Mouse (Mus musculus) MEL (cell line): ENCODE measurements at regions not wholly inside any gene's neighbourhood (a gene's known extent, or its start where the extent isn't known, plus 50 kb on each side); places are given as distances from the start of the nearest gene placed in this dataset.

Experiments
- DNase-seq: peaks from one replicate; pipeline ENCODE4 v3.0.0; 2011; ENCODE audit warnings: low read depth, low spot score
- H3K27ac ChIP-seq: 2 replicates; pipeline ENCODE4 v1.5.1; 2012; ENCODE audit warnings: low read depth, mild to moderate bottlenecking, control low read depth, low read length, moderate library complexity; ENCODE audit not compliant: control insufficient read depth
- H3K27me3 ChIP-seq, 2 experiments: fragments of 150-350 bp in 1 of 2; sonication (generic) in 1 of 2; 2 replicates each; pipeline ENCODE4 v1.6.1; 2012; ENCODE audit warnings: low read length in 2 of 2, mild to moderate bottlenecking in 2 of 2, improper control_type of control experiment in 1 of 2, moderate library complexity in 1 of 2; ENCODE audit not compliant: insufficient read depth in 2 of 2, control insufficient read depth in 1 of 2
- H3K36me3 ChIP-seq, 2 experiments: 2 replicates each; pipeline ENCODE4 v1.6.1; 2012 to 2014; ENCODE audit warnings: low read length in 2 of 2, improper control_type of control experiment in 1 of 2, inconsistent platforms in 1 of 2, mild to moderate bottlenecking in 1 of 2; ENCODE audit not compliant: insufficient read depth in 2 of 2, control insufficient read depth in 1 of 2
- H3K4me1 ChIP-seq, 2 experiments: fragments of 150-350 bp in 1 of 2; sonication (generic) in 1 of 2; 2 replicates each; pipeline ENCODE4 v1.6.1; 2012; ENCODE audit warnings: low read length in 2 of 2, improper control_type of control experiment in 1 of 2, mild to moderate bottlenecking in 1 of 2; ENCODE audit not compliant: insufficient read depth in 2 of 2, control insufficient read depth in 1 of 2
- H3K4me3 ChIP-seq, 2 experiments: fragments of 150-350 bp in 1 of 2; sonication (generic) in 1 of 2; 2 replicates each; pipeline ENCODE4 v1.5.1; 2012; ENCODE audit warnings: low read depth in 2 of 2, low read length in 2 of 2, mild to moderate bottlenecking in 2 of 2, moderate library complexity in 2 of 2, control low read depth in 1 of 2, improper control_type of control experiment in 1 of 2; ENCODE audit not compliant: control insufficient read depth in 1 of 2, insufficient read depth in 1 of 2
- H3K79me2 ChIP-seq: 2 replicates; pipeline ENCODE4 v1.6.1; 2012; ENCODE audit warnings: mild to moderate bottlenecking, low read length, moderate library complexity; ENCODE audit not compliant: control insufficient read depth, poor library complexity, insufficient read depth
- H3K9ac ChIP-seq: 2 replicates; pipeline ENCODE4 v1.6.1; 2012; ENCODE audit warnings: low read depth, mild to moderate bottlenecking, control low read depth, low read length, moderate library complexity; ENCODE audit not compliant: control insufficient read depth, poor library complexity, severe bottlenecking
- H3K9me3 ChIP-seq: fragments of 150-350 bp; sonication (generic); replicated peaks from 2 replicates; pipeline ENCODE4 v1.6.1; 2012; ENCODE audit warnings: mild to moderate bottlenecking, low read length, improper control_type of control experiment, moderate library complexity; ENCODE audit not compliant: insufficient read depth
- CHD1 ChIP-seq: IDR thresholded peaks from 2 replicates; pipeline ENCODE4 v1.6.1; 2012; ENCODE audit warnings: low read depth, mild to moderate bottlenecking, inconsistent platforms, low read length, improper control_type of control experiment
- CHD2 ChIP-seq: IDR thresholded peaks from 2 replicates; pipeline ENCODE4 v1.6.1; 2011; ENCODE audit warnings: low read length, improper control_type of control experiment
- CTCF ChIP-seq, 3 experiments: IDR thresholded peaks in 2 of 3; conservative IDR thresholded peaks in 1 of 3; 2 replicates each; pipeline ENCODE4 v1.5.1; 2011 to 2012; ENCODE audit warnings: low read length in 3 of 3, low read depth in 2 of 3, mild to moderate bottlenecking in 2 of 3, improper control_type of control experiment in 1 of 3, inconsistent platforms in 1 of 3, mixed read lengths in 1 of 3, moderate library complexity in 1 of 3; ENCODE audit not compliant: control insufficient read depth in 1 of 3, insufficient read depth in 1 of 3, poor library complexity in 1 of 3, severe bottlenecking in 1 of 3
- ELF1 ChIP-seq: IDR thresholded peaks from 2 replicates; pipeline ENCODE4 v1.6.1; 2014; ENCODE audit warnings: low read depth, mild to moderate bottlenecking, inconsistent platforms, low read length, improper control_type of control experiment, moderate library complexity
- EP300 ChIP-seq, 2 experiments: IDR thresholded peaks; 2 replicates each; pipeline ENCODE4 v1.6.1; 2011; ENCODE audit warnings: improper control_type of control experiment in 2 of 2, low read length in 2 of 2, low read depth in 1 of 2, mild to moderate bottlenecking in 1 of 2
- ETS1 ChIP-seq: IDR thresholded peaks from 2 replicates; pipeline ENCODE4 v1.6.1; 2012; ENCODE audit warnings: low read depth, mild to moderate bottlenecking, inconsistent platforms, low read length, improper control_type of control experiment, moderate library complexity
- GATA1 ChIP-seq: IDR thresholded peaks from 2 replicates; pipeline ENCODE4 v1.6.1; 2011; ENCODE audit warnings: low read depth, low read length, improper control_type of control experiment
- MXI1 ChIP-seq: IDR thresholded peaks from 2 replicates; pipeline ENCODE4 v1.6.1; 2011; ENCODE audit warnings: mild to moderate bottlenecking, low read depth, low read length, improper control_type of control experiment
- NELFE ChIP-seq: IDR thresholded peaks from 2 replicates; pipeline ENCODE4 v1.6.1; 2011; ENCODE audit warnings: low read depth, low read length, improper control_type of control experiment
- POLR2A ChIP-seq, 2 experiments: IDR thresholded peaks; 2 replicates each; pipeline ENCODE4 v1.6.1; 2011 to 2012; ENCODE audit warnings: low read length in 2 of 2, mild to moderate bottlenecking in 2 of 2, control low read depth in 1 of 2, improper control_type of control experiment in 1 of 2, low read depth in 1 of 2, moderate library complexity in 1 of 2; ENCODE audit not compliant: control insufficient read depth in 1 of 2, insufficient read depth in 1 of 2, poor library complexity in 1 of 2
- POLR2AphosphoS2 ChIP-seq: IDR thresholded peaks from 2 replicates; pipeline ENCODE4 v1.6.1; 2011; ENCODE audit warnings: low read length, improper control_type of control experiment
- POLR2AphosphoS5 ChIP-seq: IDR thresholded peaks from 2 replicates; pipeline ENCODE4 v1.6.1; 2012; ENCODE audit warnings: low read depth, borderline replicate concordance, mild to moderate bottlenecking, inconsistent platforms, low read length, moderate library complexity, mixed read lengths
- RCOR1 ChIP-seq: IDR thresholded peaks from 2 replicates; pipeline ENCODE4 v1.6.1; 2012; ENCODE audit warnings: low read depth, mild to moderate bottlenecking, inconsistent platforms, low read length, improper control_type of control experiment
- SIN3A ChIP-seq: IDR thresholded peaks from 2 replicates; pipeline ENCODE4 v1.6.1; 2012; ENCODE audit warnings: low read length, improper control_type of control experiment, inconsistent platforms
- SMC3 ChIP-seq: IDR thresholded peaks from 2 replicates; pipeline ENCODE4 v1.6.1; 2011; ENCODE audit warnings: low read depth, low read length, improper control_type of control experiment
- TAL1 ChIP-seq: IDR thresholded peaks from 2 replicates; pipeline ENCODE4 v1.6.1; 2012; ENCODE audit warnings: mild to moderate bottlenecking, inconsistent platforms, low read length, moderate library complexity, mixed read lengths
- TBP ChIP-seq: IDR thresholded peaks from 2 replicates; pipeline ENCODE4 v1.8.0; 2011; ENCODE audit warnings: low read depth, low read length, improper control_type of control experiment
- TCF12 ChIP-seq: IDR thresholded peaks from 2 replicates; pipeline ENCODE4 v1.6.1; 2014; ENCODE audit warnings: low read depth, mild to moderate bottlenecking, inconsistent platforms, low read length, improper control_type of control experiment, moderate library complexity
- UBTF ChIP-seq: IDR thresholded peaks from 2 replicates; pipeline ENCODE4 v1.6.1; 2012; ENCODE audit warnings: low read depth, mild to moderate bottlenecking, inconsistent platforms, low read length, improper control_type of control experiment, moderate library complexity, borderline replicate concordance; ENCODE audit not compliant: insufficient read depth
- USF2 ChIP-seq, 2 experiments: IDR thresholded peaks; 2 replicates each; pipeline ENCODE4 v1.6.1; 2011 to 2012; ENCODE audit warnings: improper control_type of control experiment in 2 of 2, low read length in 2 of 2, borderline replicate concordance in 1 of 2, inconsistent platforms in 1 of 2, low read depth in 1 of 2, mild to moderate bottlenecking in 1 of 2; ENCODE audit not compliant: insufficient read depth in 1 of 2
- ZC3H11A ChIP-seq: IDR thresholded peaks from 2 replicates; pipeline ENCODE4 v1.6.1; 2012; ENCODE audit warnings: low read depth, mild to moderate bottlenecking, inconsistent platforms, low read length, improper control_type of control experiment
- ZMIZ1 ChIP-seq: IDR thresholded peaks from 2 replicates; pipeline ENCODE4 v1.6.1; 2012; ENCODE audit warnings: low read depth, mild to moderate bottlenecking, inconsistent platforms, low read length, improper control_type of control experiment, moderate library complexity
- ZNF384 ChIP-seq: IDR thresholded peaks from 2 replicates; pipeline ENCODE4 v1.6.1; 2012; ENCODE audit warnings: low read depth, mild to moderate bottlenecking, inconsistent platforms, low read length, improper control_type of control experiment

DNA sequence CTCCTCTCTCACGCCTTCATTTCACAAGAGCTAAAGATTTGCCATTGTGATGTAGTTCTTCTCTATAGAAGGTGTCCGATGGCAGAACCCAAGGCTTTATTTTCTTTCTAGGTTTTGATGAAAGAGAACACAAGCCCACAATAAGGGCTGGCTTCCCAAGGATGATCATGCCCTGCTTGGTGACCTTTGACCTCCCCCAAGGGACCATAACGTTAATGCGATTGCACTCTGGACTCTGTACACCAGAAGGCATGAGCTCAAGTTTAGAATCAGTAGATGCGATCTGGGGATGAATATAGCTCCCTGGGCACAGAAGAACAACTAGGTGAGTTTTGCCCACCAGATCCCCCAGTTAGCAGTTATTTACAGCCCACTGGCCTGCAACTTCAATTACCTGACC is 150.7 kb downstream of the Nrip1 start:
- H3K9ac ChIP-seq = no peak overlapping the region
- no peak for DNase-seq
- H3K79me2 ChIP-seq = no peaks in the 10 kb centered on the region
- no peaks in the 10 kb centered on the region for H3K27me3 ChIP-seq
- no peak overlapping the region for H3K4me3 ChIP-seq
- H3K27ac ChIP-seq = no peak overlapping the region
- no peaks in the 10 kb centered on the region for H3K4me1 ChIP-seq
- H3K36me3 ChIP-seq = no peaks in the 10 kb centered on the region
- no peaks in the 10 kb centered on the region for H3K9me3 ChIP-seq
- TF ChIP-seq CHD2 = no peak
- TF ChIP-seq RCOR1 = no peak
- TF ChIP-seq CTCF (IDR thresholded peaks at IDR 0.05 in 2 of 3, conservative IDR thresholded peaks at IDR 0.05 in 1 of 3; ENCODE audit: control insufficient read depth in 1 of 3, insufficient read depth in 1 of 3, low read depth in 2 of 3, low read length in 3 of 3, poor library complexity in 1 of 3, severe bottlenecking in 1 of 3) = no peak
- TF ChIP-seq EP300 (IDR thresholded peaks at IDR 0.05; ENCODE audit: low read depth in 1 of 2, low read length in 2 of 2) = no peak
- TF ChIP-seq ZMIZ1 = no peak
- no peak for TF ChIP-seq ZC3H11A
- no peak for TF ChIP-seq POLR2A (IDR thresholded peaks at IDR 0.05; ENCODE audit: control insufficient read depth in 1 of 2, insufficient read depth in 1 of 2, low read depth in 1 of 2, low read length in 2 of 2, poor library complexity in 1 of 2)
- no peak for TF ChIP-seq CHD1
- TF ChIP-seq GATA1 = no peak
- no peak for TF ChIP-seq TBP
- no peak for TF ChIP-seq MXI1
- TF ChIP-seq USF2 (IDR thresholded peaks at IDR 0.05; ENCODE audit: borderline replicate concordance in 1 of 2, insufficient read depth in 1 of 2, low read depth in 1 of 2, low read length in 2 of 2) = no peak
- no peak for TF ChIP-seq TCF12

DNA sequence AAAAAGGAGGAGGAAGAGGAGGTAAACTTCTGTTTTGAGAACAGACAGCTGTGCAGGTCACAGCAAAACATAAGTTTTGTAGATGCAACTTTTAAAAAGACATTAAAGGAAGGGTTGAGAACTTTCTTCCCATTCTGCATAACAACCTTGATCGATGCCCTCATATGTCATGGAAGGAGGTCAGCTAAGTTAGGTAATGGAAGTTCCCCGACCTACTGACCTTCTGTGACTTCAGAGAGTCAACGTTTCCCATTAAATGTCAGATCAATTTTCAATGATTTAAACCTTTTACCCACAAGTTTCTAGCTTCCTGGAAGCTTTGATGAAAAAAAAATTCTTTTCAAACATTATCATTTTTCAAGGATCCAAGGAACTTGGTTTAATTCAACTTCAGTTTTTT is 153.2 kb downstream of the Nrip1 start:
- no peak overlapping the region for H3K27ac ChIP-seq
- H3K9ac ChIP-seq = no peak overlapping the region
- no peaks in the 10 kb centered on the region for H3K9me3 ChIP-seq
- no peak overlapping the region for H3K4me3 ChIP-seq
- TF ChIP-seq CTCF (IDR thresholded peaks at IDR 0.05 in 2 of 3, conservative IDR thresholded peaks at IDR 0.05 in 1 of 3; ENCODE audit: control insufficient read depth in 1 of 3, insufficient read depth in 1 of 3, low read depth in 2 of 3, low read length in 3 of 3, poor library complexity in 1 of 3, severe bottlenecking in 1 of 3) (no peak), ETS1 (no peak), POLR2A (IDR thresholded peaks at IDR 0.05; ENCODE audit: control insufficient read depth in 1 of 2, insufficient read depth in 1 of 2, low read depth in 1 of 2, low read length in 2 of 2, poor library complexity in 1 of 2) (no peak), POLR2AphosphoS2 (no peak), UBTF (no peak), TBP (no peak), NELFE (no peak), SMC3 (no peak), CHD2 (no peak), TAL1 (no peak), SIN3A (no peak), ZNF384 (no peak), USF2 (IDR thresholded peaks at IDR 0.05; ENCODE audit: borderline replicate concordance in 1 of 2, insufficient read depth in 1 of 2, low read depth in 1 of 2, low read length in 2 of 2) (no peak), ELF1 (no peak), EP300 (IDR thresholded peaks at IDR 0.05; ENCODE audit: low read depth in 1 of 2, low read length in 2 of 2) (no peak), POLR2AphosphoS5 (no peak), ZC3H11A (no peak)
- no peaks in the 10 kb centered on the region for H3K79me2 ChIP-seq
- no peaks in the 10 kb centered on the region for H3K36me3 ChIP-seq
- H3K27me3 ChIP-seq = no peaks in the 10 kb centered on the region
- H3K4me1 ChIP-seq = no peaks in the 10 kb centered on the region
- no peak for DNase-seq
